Mouse (Mus musculus): ENCODE data around the gene Dis3l2.
A peak's percentile ranks its signal among the peaks of the same experiment; 100 is the strongest.

Dis3l2 gene

GRCm38 (mm10) chr1:86703300-86703964 lies at the start of gene Dis3l2:
TSS of gene Dis3l2 (plus strand) at chr1:86703808.
- peak; percentile 83 for DNase-seq (ENCODE audit: low spot score)

GRCm38 (mm10) chr1:86657071-86657470 lies 46.5 kb upstream of the Dis3l2 start:
- DNase-seq (ENCODE audit: low spot score): no peak

GRCm38 (mm10) chr1:86665091-86665490 lies 38.5 kb upstream of the Dis3l2 start:
- no peak for DNase-seq (ENCODE audit: low spot score)

- DNase-seq (ENCODE audit: low spot score): peak; percentile 59
Measured at GRCm38 (mm10) chr1:86669552-86670273, 33.9 kb upstream of the Dis3l2 start.

- DNase-seq (ENCODE audit: low spot score): peak; percentile 43
Measured at GRCm38 (mm10) chr1:86670279-86671038, 33.1 kb upstream of the Dis3l2 start, which contains the start of gene Nppc. TSS of gene Nppc (minus strand) at chr1:86670571.

GRCm38 (mm10) chr1:86674385-86674784 lies 29.2 kb upstream of the Dis3l2 start:
- DNase-seq (ENCODE audit: low spot score): no peak

GRCm38 (mm10) chr1:86675126-86675525 lies 28.5 kb upstream of the Dis3l2 start:
- no peak for DNase-seq (ENCODE audit: low spot score)

GRCm38 (mm10) chr1:86677624-86678023 lies 26.0 kb upstream of the Dis3l2 start:
- DNase-seq (ENCODE audit: low spot score): no peak

GRCm38 (mm10) chr1:86678667-86679066 lies 24.9 kb upstream of the Dis3l2 start:
- DNase-seq (ENCODE audit: low spot score): no peak

GRCm38 (mm10) chr1:86687236-86687635 lies 16.4 kb upstream of the Dis3l2 start:
- DNase-seq (ENCODE audit: low spot score): no peak

- no peak for DNase-seq (ENCODE audit: low spot score)
Measured at GRCm38 (mm10) chr1:86691027-86691426, 12.6 kb upstream of the Dis3l2 start.

GRCm38 (mm10) chr1:86696948-86697347 lies 6.7 kb upstream of the Dis3l2 start:
- peak; percentile 7 for DNase-seq (ENCODE audit: low spot score)

GRCm38 (mm10) chr1:86698721-86699120 lies 4.9 kb upstream of the Dis3l2 start:
- DNase-seq (ENCODE audit: low spot score): no peak

- DNase-seq (ENCODE audit: low spot score): no peak
Measured at GRCm38 (mm10) chr1:86699346-86700136, 4.1 kb upstream of the Dis3l2 start.

- no peak for DNase-seq (ENCODE audit: low spot score)
Measured at GRCm38 (mm10) chr1:86700367-86700766, 3.2 kb upstream of the Dis3l2 start.

- no peak for DNase-seq (ENCODE audit: low spot score)
Measured at GRCm38 (mm10) chr1:86703965-86704326, 338 bp downstream of the Dis3l2 start.

GRCm38 (mm10) chr1:86705461-86705860 lies 1.9 kb downstream of the Dis3l2 start:
- DNase-seq (ENCODE audit: low spot score): no peak

- DNase-seq (ENCODE audit: low spot score): no peak
Measured at GRCm38 (mm10) chr1:86709546-86709945, 5.9 kb downstream of the Dis3l2 start.

- no peak for DNase-seq (ENCODE audit: low spot score)
Measured at GRCm38 (mm10) chr1:86712045-86712444, 8.4 kb downstream of the Dis3l2 start.

GRCm38 (mm10) chr1:86713054-86713453 lies 9.4 kb downstream of the Dis3l2 start:
- DNase-seq (ENCODE audit: low spot score): no peak

- no peak for DNase-seq (ENCODE audit: low spot score)
Measured at GRCm38 (mm10) chr1:86718190-86718589, 14.6 kb downstream of the Dis3l2 start.

- no peak for DNase-seq (ENCODE audit: low spot score)
Measured at GRCm38 (mm10) chr1:86719391-86719790, 15.8 kb downstream of the Dis3l2 start.

Measured in lung, postnatal 25 days (tissue).